ENCODE assay signal across 8 mouse cellular contexts in genomic region chr19:3719362-3719891, GRCm38 (mm10). TPM values are rescaled to one million over a fixed set of nuclear protein-coding genes. Genes with fewer than 3 reads are reported as not detected.
DNase-seq lines count a peak whose midpoint lies in the region; ATAC-seq and TF ChIP-seq lines count a peak whose summit lies in the region.

No protein-coding gene starts in this region.

- peak; percentile 59; the same call in 1 of the 2 replicates for ATAC-seq in hindbrain, embryonic 14.5 days (ENCODE audit: low FRiP score)
- peak; percentile 94 for ATAC-seq in lung, postnatal 0 days

- peaks cover 7% of the 10 kb centered on the region for H3K4me1 ChIP-seq in hindbrain, embryonic 14.5 days (replicated peaks; ENCODE audit: control insufficient read depth, insufficient read depth, low read length)
- 0 out of 2 replicates have a peak, but pooled peaks cover 2% of the 10 kb centered on the region for H3K4me1 ChIP-seq in lung, postnatal 0 days (ENCODE audit: insufficient read depth, low read depth, low read length)

- DNase-seq in ZHBTc4 (ENCODE audit: low read depth, low spot score) = peak; percentile 77
- peak; percentile 75 to 76 for DNase-seq in cerebellum, postnatal 36 days
- DNase-seq in gastrocnemius, adult 18-20 months (ENCODE audit: low spot score) = peak; percentile 56
- DNase-seq in hindbrain, embryonic 14.5 days (ENCODE audit: low spot score) = peak; percentile 32
- peak; percentile 53 to 55 for DNase-seq in layer of hippocampus, postnatal 25 days (ENCODE audit: extremely low spot score in 1 of 2, low spot score in 1 of 2)
- peak; percentile 84 for DNase-seq in lung, postnatal 0 days (ENCODE audit: low spot score)
- peak; percentile 31 for DNase-seq in ovary, postnatal 10 days (ENCODE audit: low spot score)
- DNase-seq in thymus, postnatal 25 days = peak; percentile 49

- peak; percentile 74 for TF ChIP-seq CTCF in lung, postnatal 0 days (IDR thresholded peaks at IDR 0.05)

- H3K9me3 ChIP-seq in hindbrain, embryonic 14.5 days (ENCODE audit: control insufficient read depth, low read length) = no peaks in the 10 kb centered on the region
- H3K9me3 ChIP-seq in lung, postnatal 0 days (ENCODE audit: low read length) = no peaks in the 10 kb centered on the region

- peak overlapping the region; percentile 29 for H3K9ac ChIP-seq in hindbrain, embryonic 14.5 days
- H3K9ac ChIP-seq in lung, postnatal 0 days (replicated peaks; ENCODE audit: low read depth) = peak overlapping the region; percentile 23

- no peak for TF ChIP-seq EP300 in lung, postnatal 0 days (IDR thresholded peaks at IDR 0.05)

- H3K27me3 ChIP-seq in hindbrain, embryonic 14.5 days (ENCODE audit: control insufficient read depth, insufficient read depth, low read length) = no peaks in the 10 kb centered on the region
- no peaks in the 10 kb centered on the region for H3K27me3 ChIP-seq in lung, postnatal 0 days (replicated peaks; ENCODE audit: insufficient read depth, low read length)

- 2% methylated on average over 27 of the region's 27 CpGs for WGBS in hindbrain, embryonic 14.5 days
- WGBS in lung, postnatal 0 days = under 1% methylated on average over 27 of the region's 27 CpGs

- H3K36me3 ChIP-seq in hindbrain, embryonic 14.5 days (replicated peaks; ENCODE audit: control insufficient read depth, insufficient read depth) = peaks cover 40% of the 10 kb centered on the region
- H3K36me3 ChIP-seq in lung, postnatal 0 days (ENCODE audit: insufficient read depth, low read length) = no peaks in the 10 kb centered on the region

- H3K27ac ChIP-seq in hindbrain, embryonic 14.5 days = no peak overlapping the region
- peak overlapping the region; percentile 49; the same call in 1 of the 2 replicates for H3K27ac ChIP-seq in lung, postnatal 0 days (ENCODE audit: low read length)

- peak overlapping the region; percentile 26 for H3K4me3 ChIP-seq in hindbrain, embryonic 14.5 days (replicated peaks; ENCODE audit: low read length)
- H3K4me3 ChIP-seq in lung, postnatal 0 days (ENCODE audit: low read depth, low read length) = peak overlapping the region; percentile 34

- H3K4me2 ChIP-seq in hindbrain, embryonic 14.5 days (replicated peaks) = peak overlapping the region; percentile 65
- H3K4me2 ChIP-seq in lung, postnatal 0 days (replicated peaks; ENCODE audit: low read depth, low read length) = peak overlapping the region; percentile 73

RNA-seq across cellular contexts. Expression of gene 1810055G02Rik, which starts 11.3 kb away (rescaled TPM):
- 1 to 10 TPM; 7.4 to 8.4 TPM for total RNA-seq in gastrocnemius, adult 18-20 months (2021)
- 34.0 and 38.1 TPM in 2 replicates for polyA plus RNA-seq in hindbrain, embryonic 14.5 days (2014; fragmentation: Nextera tagmentation; extraction: Ambion mirVana)
- total RNA-seq in layer of hippocampus, postnatal 25 days (2021) = 10 to 100 TPM; 28.3 to 28.6 TPM
- polyA plus RNA-seq in lung, postnatal 0 days (2015; fragmentation: Nextera tagmentation; extraction: Ambion mirVana) = 11.3 and 12.6 TPM in 2 replicates

RNA-seq across cellular contexts. Expression of gene Lrp5, which starts 33.1 kb away (rescaled TPM):
- total RNA-seq in gastrocnemius, adult 18-20 months (2021) = 10 to 100 TPM; 24.5 to 26.7 TPM
- polyA plus RNA-seq in hindbrain, embryonic 14.5 days (2014; fragmentation: Nextera tagmentation; extraction: Ambion mirVana) = 1.4 and 1.8 TPM in 2 replicates
- 10 to 100 TPM; 10.3 to 10.9 TPM for total RNA-seq in layer of hippocampus, postnatal 25 days (2021)
- 4.1 and 5.1 TPM in 2 replicates for polyA plus RNA-seq in lung, postnatal 0 days (2015; fragmentation: Nextera tagmentation; extraction: Ambion mirVana)

RNA-seq across cellular contexts. Expression of gene Kmt5b, which starts 47.8 kb away (rescaled TPM):
- 10 to 100 TPM; 19.1 to 19.6 TPM for total RNA-seq in gastrocnemius, adult 18-20 months (2021)
- 56.9 and 57.9 TPM in 2 replicates for polyA plus RNA-seq in hindbrain, embryonic 14.5 days (2014; fragmentation: Nextera tagmentation; extraction: Ambion mirVana)
- 10 to 100 TPM; 51.6 to 55.2 TPM for total RNA-seq in layer of hippocampus, postnatal 25 days (2021)
- polyA plus RNA-seq in lung, postnatal 0 days (2015; fragmentation: Nextera tagmentation; extraction: Ambion mirVana) = 20.5 and 23.7 TPM in 2 replicates

Comparison
In these comparisons a context has a peak if more than half of its experiments do, and no peak if none do; other contexts are left out.
1. DNase-seq: peak in every context shown above with its lines; median percentile 84 in lung, postnatal 0 days; 77 in ZHBTc4; 76 in cerebellum, postnatal 36 days; 56 in gastrocnemius, adult 18-20 months; 54 in layer of hippocampus, postnatal 25 days; 49 in thymus, postnatal 25 days; 32 in hindbrain, embryonic 14.5 days; 31 in ovary, postnatal 10 days.